Mouse (Mus musculus) mouse trophoblast stem cell (cell line): Measurements from ENCODE around the gene Clasrp.

Experiments
- in situ Hi-C, 2 experiments: fragments of 300-500 bp; cut with MseI, MboI; formaldehyde crosslinking; loops; 2 replicates in 1 of 2; 3 replicates in 1 of 2; pipeline ENCODE4 v1.15.1; 2025

Gene Clasrp

GRCm38 (mm10) chr7:19534676-19535075, 69.6 kb downstream of the Clasrp start:
- in situ Hi-C loops, result no loop called here

- in situ Hi-C loops, result no loop called here
Observed at GRCm38 (mm10) chr7:19532240-19532639, 72.0 kb downstream of the Clasrp start.

- in situ Hi-C loops, result no loop called here
Observed at GRCm38 (mm10) chr7:19531077-19531476, 73.2 kb downstream of the Clasrp start.
